Mouse (Mus musculus): ENCODE data around the gene Ptgs1. TPM values are rescaled to one million over a fixed set of nuclear protein-coding genes. Genes with fewer than 3 reads are reported as not detected.

The Ptgs1 gene
- polyA plus RNA-seq, 1 experiment = 24.7 TPM

DNA sequence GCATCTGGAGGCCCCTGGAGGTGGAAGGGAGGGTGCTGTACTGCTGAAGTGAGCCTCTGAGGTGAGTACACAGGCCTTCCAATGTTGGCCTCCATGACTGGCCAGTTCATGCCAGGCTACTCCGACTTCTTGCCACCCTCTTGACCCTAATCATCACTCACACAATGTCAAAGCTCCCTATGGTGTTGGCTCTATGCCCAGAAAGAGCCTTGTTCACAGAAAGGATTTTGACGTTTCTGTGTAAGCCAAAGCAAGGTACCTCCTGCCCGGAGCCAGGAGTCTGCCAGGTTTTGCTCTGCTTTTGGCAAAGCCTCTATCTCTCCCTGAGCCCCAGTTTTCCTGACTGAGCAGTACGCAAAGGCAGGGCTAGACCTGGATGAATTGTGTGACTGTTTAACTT lies 5.7 kb downstream of the Ptgs1 start:
- 26% methylated on average over 4 of the region's 4 CpGs for WGBS
- H3K27ac ChIP-seq (ENCODE audit: insufficient read depth, low read depth, low read length) = 0 out of 2 replicates have a peak overlapping the region, but pooled peaks have one; percentile 44
- peaks cover 4% of the 10 kb centered on the region; the same call in 1 of the 2 replicates for H3K36me3 ChIP-seq (ENCODE audit: control insufficient read depth, insufficient read depth, low read length)
- H3K4me1 ChIP-seq (ENCODE audit: control insufficient read depth, insufficient read depth, insufficient read length, low read length) = 0 out of 2 replicates have a peak, but pooled peaks cover 4% of the 10 kb centered on the region
- no peak overlapping the region for H3K4me3 ChIP-seq (ENCODE audit: low read depth, low read length)
- no peak for TF ChIP-seq CTCF (IDR thresholded peaks at IDR 0.05; ENCODE audit: extremely low read depth, insufficient read length, insufficient replicate concordance, low read depth, low read length)
- TF ChIP-seq POLR2A (IDR thresholded peaks at IDR 0.05; ENCODE audit: low read depth, low read length) = no peak
- H3K27me3 ChIP-seq (ENCODE audit: control insufficient read depth, insufficient read depth, low read length) = peaks cover 1% of the 10 kb centered on the region; the same call in 1 of the 2 replicates

DNA sequence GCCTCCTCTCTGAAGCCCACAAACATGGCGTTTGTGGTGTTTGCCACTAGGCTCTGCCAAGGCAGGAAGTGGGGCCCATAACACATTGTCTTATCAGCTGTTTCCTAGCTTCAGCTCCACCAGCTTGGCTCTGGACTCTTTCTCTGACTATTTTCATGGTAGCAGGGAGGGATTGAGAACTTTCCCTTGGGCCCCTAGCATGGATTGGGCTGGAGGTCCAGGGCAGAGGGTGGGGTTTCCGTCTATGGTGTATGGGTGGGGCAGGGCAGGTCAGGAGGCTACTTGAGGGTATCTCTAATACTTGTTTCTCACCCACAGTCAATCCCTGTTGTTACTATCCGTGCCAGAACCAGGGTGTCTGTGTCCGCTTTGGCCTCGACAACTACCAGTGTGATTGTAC lies 6.7 kb downstream of the Ptgs1 start:
- Histone ChIP-seq H3K4me3 (ENCODE audit: low read depth, low read length) (no peak overlapping the region), H3K27ac (ENCODE audit: insufficient read depth, low read depth, low read length) (no peak overlapping the region), H3K4me1 (ENCODE audit: control insufficient read depth, insufficient read depth, insufficient read length, low read length) (0 out of 2 replicates have a peak, but pooled peaks cover 4% of the 10 kb centered on the region), H3K36me3 (ENCODE audit: control insufficient read depth, insufficient read depth, low read length) (peaks cover 4% of the 10 kb centered on the region), H3K27me3 (ENCODE audit: control insufficient read depth, insufficient read depth, low read length) (no peaks in the 10 kb centered on the region)
- 81% methylated on average over 5 of the region's 5 CpGs for WGBS
- no peak for TF ChIP-seq CTCF (IDR thresholded peaks at IDR 0.05; ENCODE audit: extremely low read depth, insufficient read length, insufficient replicate concordance, low read depth, low read length)
- TF ChIP-seq POLR2A (IDR thresholded peaks at IDR 0.05; ENCODE audit: low read depth, low read length) = no peak

- Histone ChIP-seq H3K4me3 (ENCODE audit: low read depth, low read length) (no peak overlapping the region), H3K4me1 (ENCODE audit: control insufficient read depth, insufficient read depth, insufficient read length, low read length) (0 out of 2 replicates have a peak, but pooled peaks cover 4% of the 10 kb centered on the region), H3K27ac (ENCODE audit: insufficient read depth, low read depth, low read length) (no peak overlapping the region), H3K36me3 (ENCODE audit: control insufficient read depth, insufficient read depth, low read length) (peaks cover 4% of the 10 kb centered on the region), H3K27me3 (ENCODE audit: control insufficient read depth, insufficient read depth, low read length) (no peaks in the 10 kb centered on the region)
- WGBS = 71% methylated on average over 6 of the region's 6 CpGs
- no peak for TF ChIP-seq CTCF (IDR thresholded peaks at IDR 0.05; ENCODE audit: extremely low read depth, insufficient read length, insufficient replicate concordance, low read depth, low read length)
- no peak for TF ChIP-seq POLR2A (IDR thresholded peaks at IDR 0.05; ENCODE audit: low read depth, low read length)
Measured at GRCm38 (mm10) chr2:36237557-36237956, 7.3 kb downstream of the Ptgs1 start.

GRCm38 (mm10) chr2:36238467-36238866 lies 8.2 kb downstream of the Ptgs1 start:
- Histone ChIP-seq H3K27me3 (ENCODE audit: control insufficient read depth, insufficient read depth, low read length) (no peaks in the 10 kb centered on the region), H3K36me3 (ENCODE audit: control insufficient read depth, insufficient read depth, low read length) (peaks cover 4% of the 10 kb centered on the region), H3K27ac (ENCODE audit: insufficient read depth, low read depth, low read length) (no peak overlapping the region), H3K4me1 (ENCODE audit: control insufficient read depth, insufficient read depth, insufficient read length, low read length) (peaks cover 4% of the 10 kb centered on the region; the same call in 1 of the 2 replicates), H3K4me3 (ENCODE audit: low read depth, low read length) (no peak overlapping the region)
- 71% methylated on average over 3 of the region's 3 CpGs for WGBS
- TF ChIP-seq POLR2A (IDR thresholded peaks at IDR 0.05; ENCODE audit: low read depth, low read length) (no peak), CTCF (IDR thresholded peaks at IDR 0.05; ENCODE audit: extremely low read depth, insufficient read length, insufficient replicate concordance, low read depth, low read length) (no peak; the same call in 1 of the 2 replicates)

DNA sequence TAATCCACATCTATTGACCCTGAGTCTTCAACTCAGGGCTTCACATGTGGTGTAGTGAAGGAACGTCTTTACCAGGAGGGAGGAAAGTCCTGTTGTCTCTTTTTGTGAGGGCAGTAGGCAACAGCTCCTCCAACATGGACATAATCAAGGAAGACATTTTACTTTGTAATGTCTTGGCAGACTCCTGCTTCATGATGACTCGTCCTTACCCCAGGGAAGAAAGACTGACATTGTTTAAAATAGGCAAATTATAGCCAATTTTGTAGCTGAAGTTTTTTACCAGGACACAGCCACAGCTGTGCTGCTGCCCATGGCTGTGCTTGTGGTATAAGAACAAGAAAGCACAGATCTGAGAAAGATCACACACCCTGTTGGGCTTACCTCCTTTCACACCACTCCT lies 8.7 kb downstream of the Ptgs1 start:
- peaks cover 4% of the 10 kb centered on the region for H3K36me3 ChIP-seq (ENCODE audit: control insufficient read depth, insufficient read depth, low read length)
- no peak overlapping the region for H3K4me3 ChIP-seq (ENCODE audit: low read depth, low read length)
- no peak overlapping the region for H3K27ac ChIP-seq (ENCODE audit: insufficient read depth, low read depth, low read length)
- TF ChIP-seq POLR2A (IDR thresholded peaks at IDR 0.05; ENCODE audit: low read depth, low read length) (no peak), CTCF (IDR thresholded peaks at IDR 0.05; ENCODE audit: extremely low read depth, insufficient read length, insufficient replicate concordance, low read depth, low read length) (no peak)
- 76% methylated on average over 2 of the region's 2 CpGs for WGBS
- H3K27me3 ChIP-seq (ENCODE audit: control insufficient read depth, insufficient read depth, low read length) = no peaks in the 10 kb centered on the region
- peaks cover 6% of the 10 kb centered on the region; the same call in 1 of the 2 replicates for H3K4me1 ChIP-seq (ENCODE audit: control insufficient read depth, insufficient read depth, insufficient read length, low read length)

GRCm38 (mm10) chr2:36242514-36242913 lies 12.3 kb downstream of the Ptgs1 start:
- Histone ChIP-seq H3K27me3 (ENCODE audit: control insufficient read depth, insufficient read depth, low read length) (no peaks in the 10 kb centered on the region), H3K27ac (ENCODE audit: insufficient read depth, low read depth, low read length) (no peak overlapping the region), H3K36me3 (ENCODE audit: control insufficient read depth, insufficient read depth, low read length) (peaks cover 4% of the 10 kb centered on the region), H3K4me3 (ENCODE audit: low read depth, low read length) (no peak overlapping the region), H3K4me1 (ENCODE audit: control insufficient read depth, insufficient read depth, insufficient read length, low read length) (peaks cover 2% of the 10 kb centered on the region; the same call in 1 of the 2 replicates)
- 83% methylated on average over 13 of the region's 13 CpGs for WGBS
- no peak for TF ChIP-seq CTCF (IDR thresholded peaks at IDR 0.05; ENCODE audit: extremely low read depth, insufficient read length, insufficient replicate concordance, low read depth, low read length)
- TF ChIP-seq POLR2A (IDR thresholded peaks at IDR 0.05; ENCODE audit: low read depth, low read length) = no peak

- Histone ChIP-seq H3K27ac (ENCODE audit: insufficient read depth, low read depth, low read length) (no peak overlapping the region), H3K4me3 (ENCODE audit: low read depth, low read length) (no peak overlapping the region), H3K36me3 (ENCODE audit: control insufficient read depth, insufficient read depth, low read length) (peaks cover 2% of the 10 kb centered on the region), H3K4me1 (ENCODE audit: control insufficient read depth, insufficient read depth, insufficient read length, low read length) (peaks cover 2% of the 10 kb centered on the region; the same call in 1 of the 2 replicates), H3K27me3 (ENCODE audit: control insufficient read depth, insufficient read depth, low read length) (no peaks in the 10 kb centered on the region)
- TF ChIP-seq POLR2A (IDR thresholded peaks at IDR 0.05; ENCODE audit: low read depth, low read length) (no peak), CTCF (IDR thresholded peaks at IDR 0.05; ENCODE audit: extremely low read depth, insufficient read length, insufficient replicate concordance, low read depth, low read length) (no peak)
- WGBS = 42% methylated on average over 9 of the region's 9 CpGs
Measured at GRCm38 (mm10) chr2:36243296-36243891, 13.2 kb downstream of the Ptgs1 start.

All from small intestine, adult 2 months (tissue).